Mouse (Mus musculus) megakaryocyte progenitor cell, adult 5-6 weeks (primary cell): ENCODE measurements around the gene Gm5127. TPM values are rescaled to one million over a fixed set of nuclear protein-coding genes. Genes with fewer than 3 reads are reported as not detected.

ENCODE experiments used
- ATAC-seq: replicated peaks from 2 replicates; pipeline ENCODE4 v1.8.0; 2016; ENCODE audit warnings: mild to moderate bottlenecking, moderate TSS enrichment, inconsistent platforms; ENCODE audit not compliant: poor library complexity
- total RNA-seq, 2 experiments: library from RNA; stranded (forward) in 1 of 2; stranded (reverse) in 1 of 2; fragments of 157-497, 149-512 nt in 1 of 2; fragments of 200-1000 nt in 1 of 2; gene quantifications; 2 replicates each; pipeline versions ENCODE4 v1.2.3 to v1.2.4; 2015 to 2017

Gene Gm5127
- total RNA-seq (2015) (0.15 and 0.52 TPM in 2 replicates), total RNA-seq (2017) (not detected in 2 replicates)

GRCm38 (mm10) chrX:106582886-106583285, at the start of gene Gm5127:
Gm5127 (plus strand) TSS chrX:106583186.
- ATAC-seq = no peak

- ATAC-seq = no peak
Measured at GRCm38 (mm10) chrX:106536359-106536758, 46.6 kb upstream of the Gm5127 start.

GRCm38 (mm10) chrX:106555457-106555856, 27.5 kb upstream of the Gm5127 start:
- ATAC-seq = no peak

GRCm38 (mm10) chrX:106578966-106579365, 4.0 kb upstream of the Gm5127 start:
- no peak for ATAC-seq

GRCm38 (mm10) chrX:106580410-106580809, 2.6 kb upstream of the Gm5127 start:
- no peak for ATAC-seq

- ATAC-seq = no peak
Measured at GRCm38 (mm10) chrX:106582197-106582596, 789 bp upstream of the Gm5127 start.

- ATAC-seq = no peak
Measured at GRCm38 (mm10) chrX:106593914-106594313, 10.9 kb downstream of the Gm5127 start.

- peak; percentile 80 for ATAC-seq
Measured at GRCm38 (mm10) chrX:106595904-106596303, 12.9 kb downstream of the Gm5127 start.

GRCm38 (mm10) chrX:106602574-106603258, 19.7 kb downstream of the Gm5127 start:
- ATAC-seq = peak; percentile 19; the same call in 1 of the 2 replicates

GRCm38 (mm10) chrX:106603386-106603785, 20.4 kb downstream of the Gm5127 start, which contains the start of gene Cysltr1:
Cysltr1 (minus strand) TSS chrX:106603679.
- ATAC-seq = peak; percentile 90

GRCm38 (mm10) chrX:106622512-106622911, 39.5 kb downstream of the Gm5127 start:
- no peak for ATAC-seq

GRCm38 (mm10) chrX:106623667-106624066, 40.7 kb downstream of the Gm5127 start:
- ATAC-seq = peak; percentile 73

- ATAC-seq = no peak
Measured at GRCm38 (mm10) chrX:106628514-106628913, 45.5 kb downstream of the Gm5127 start.

GRCm38 (mm10) chrX:106633543-106633942, 50.6 kb downstream of the Gm5127 start:
- peak; percentile 60 for ATAC-seq

- peak; percentile 82 for ATAC-seq
Measured at GRCm38 (mm10) chrX:106634799-106635541, 52.0 kb downstream of the Gm5127 start.

- no peak for ATAC-seq
Measured at GRCm38 (mm10) chrX:106662101-106662500, 79.1 kb downstream of the Gm5127 start.

- peak; percentile 54; the same call in 1 of the 2 replicates for ATAC-seq
Measured at GRCm38 (mm10) chrX:106704590-106704989, 121.6 kb downstream of the Gm5127 start.

- no peak for ATAC-seq
Measured at GRCm38 (mm10) chrX:106717160-106717559, 134.2 kb downstream of the Gm5127 start.

- no peak for ATAC-seq
Measured at GRCm38 (mm10) chrX:106742241-106742640, 159.3 kb downstream of the Gm5127 start.

- ATAC-seq = no peak
Measured at GRCm38 (mm10) chrX:106755272-106755671, 172.3 kb downstream of the Gm5127 start.
